Mouse (Mus musculus): Measurements from ENCODE around the gene Gca. TPM values are rescaled to one million over a fixed set of nuclear protein-coding genes. Genes with fewer than 3 reads are reported as not detected.

Gene Gca
- polyA plus RNA-seq, 1 experiment from 2014 or later = 3.0 TPM

GRCm38 (mm10) chr2:62743098-62743497 is 79.0 kb downstream of the Gca start:
- ATAC-seq (ENCODE audit: low FRiP score) = no peak
- Histone ChIP-seq H3K4me1 (no peaks in the 10 kb centered on the region), H3K4me2 (replicated peaks) (no peak overlapping the region), H3K9ac (no peak overlapping the region), H3K27me3 (no peaks in the 10 kb centered on the region), H3K36me3 (no peaks in the 10 kb centered on the region), H3K27ac (no peak overlapping the region), H3K9me3 (replicated peaks) (no peaks in the 10 kb centered on the region), H3K4me3 (no peak overlapping the region)
- WGBS = 76% methylated on average over 2 of the region's 2 CpGs

Other genes starting within 250 kb of the Gca start
- not detected in 2 replicates for gene Gcg, start 180.6 kb upstream of the Gca start, polyA plus RNA-seq (2016; fragmentation: Nextera tagmentation; extraction: Ambion mirVana)
- 3.1 and 5.9 TPM in 2 replicates for gene Fap, start 90.2 kb upstream of the Gca start, polyA plus RNA-seq (2016; fragmentation: Nextera tagmentation; extraction: Ambion mirVana)
- 2.0 and 2.3 TPM in 2 replicates for gene Ifih1, start 18.0 kb upstream of the Gca start, polyA plus RNA-seq (2016; fragmentation: Nextera tagmentation; extraction: Ambion mirVana)